Comparison of ENCODE assay signal across 8 mouse cellular contexts in the genomic region with DNA sequence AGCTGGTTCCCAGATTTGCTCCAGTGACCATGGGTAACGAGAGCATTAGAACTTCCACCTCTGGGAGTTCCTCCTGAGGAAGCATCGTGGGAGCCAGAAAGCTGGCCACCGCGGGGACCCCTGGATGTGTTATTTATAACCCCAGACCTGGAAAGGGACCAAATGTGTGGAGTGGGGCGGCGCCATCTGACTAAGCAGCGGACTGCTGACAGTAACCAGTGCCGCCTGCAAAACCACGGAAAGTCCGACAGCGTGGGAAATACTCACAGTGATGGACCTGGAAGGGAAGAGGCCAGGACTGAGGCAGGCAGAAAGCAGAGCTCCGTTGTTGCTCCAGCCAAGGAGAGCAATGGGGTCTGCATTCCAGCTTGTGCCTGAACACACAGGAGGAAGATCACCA. TPM values are rescaled to one million over a fixed set of nuclear protein-coding genes. Genes with fewer than 3 reads are reported as not detected.
DNase-seq lines count a peak whose midpoint lies in the region; ATAC-seq and TF ChIP-seq lines count a peak whose summit lies in the region.

A gene (minus strand): TSS at position 389 of the 400 bp plus-strand sequence.

- no peak for TF ChIP-seq CTCF in liver, adult 2 months (IDR thresholded peaks at IDR 0.05; ENCODE audit: low read depth, low read length)
- no peak for TF ChIP-seq CTCF in stomach, postnatal 0 days (IDR thresholded peaks at IDR 0.05; ENCODE audit: low read depth)

- H3K36me3 ChIP-seq in liver, adult 2 months (ENCODE audit: control insufficient read depth, insufficient read depth, low read length) = no peaks in the 10 kb centered on the region
- H3K36me3 ChIP-seq in liver, embryonic 11.5 days (ENCODE audit: control insufficient read depth, insufficient read depth, low read length) = no peaks in the 10 kb centered on the region
- H3K36me3 ChIP-seq in embryonic facial prominence, embryonic 11.5 days (replicated peaks; ENCODE audit: control insufficient read depth, insufficient read depth, low read depth, low read length) = no peaks in the 10 kb centered on the region
- no peaks in the 10 kb centered on the region for H3K36me3 ChIP-seq in heart, embryonic 11.5 days (ENCODE audit: control insufficient read depth, insufficient read depth, low read length)
- H3K36me3 ChIP-seq in lung, embryonic 16.5 days (ENCODE audit: control insufficient read depth, insufficient read depth, low read length) = no peaks in the 10 kb centered on the region
- H3K36me3 ChIP-seq in stomach, postnatal 0 days (ENCODE audit: control insufficient read depth, insufficient read depth, low read length) = no peaks in the 10 kb centered on the region

- no peak within 1 kb of the TSS for H3K9ac ChIP-seq in liver, adult 2 months (ENCODE audit: low read depth, low read length)
- H3K9ac ChIP-seq in liver, embryonic 11.5 days (ENCODE audit: low read depth, low read length) = no peak within 1 kb of the TSS
- no peak within 1 kb of the TSS for H3K9ac ChIP-seq in embryonic facial prominence, embryonic 11.5 days (replicated peaks; ENCODE audit: low read length)
- peak within 1 kb of the TSS; percentile 55; the same call in 1 of the 2 replicates for H3K9ac ChIP-seq in heart, embryonic 11.5 days (ENCODE audit: low read depth, low read length)
- peak within 1 kb of the TSS; percentile 24 for H3K9ac ChIP-seq in lung, embryonic 16.5 days (ENCODE audit: low read length)
- peak within 1 kb of the TSS; percentile 23; the same call in 1 of the 2 replicates for H3K9ac ChIP-seq in stomach, postnatal 0 days (ENCODE audit: low read length)

- WGBS in liver, adult 2 months = 67% methylated on average over 12 of the region's 12 CpGs
- WGBS in liver, embryonic 11.5 days = 30% methylated on average over 12 of the region's 12 CpGs
- 58% methylated on average over 12 of the region's 12 CpGs for WGBS in embryonic facial prominence, embryonic 11.5 days
- WGBS in heart, embryonic 11.5 days (ENCODE audit: insufficient replicate concordance) = 17% methylated on average over 12 of the region's 12 CpGs
- WGBS in lung, embryonic 16.5 days = 24% methylated on average over 12 of the region's 12 CpGs
- 30% methylated on average over 12 of the region's 12 CpGs for WGBS in stomach, postnatal 0 days

- DNase-seq in liver, adult 2 months (ENCODE audit: extremely low read depth, low read depth, low spot score) = no peak
- DNase-seq in liver, embryonic 11.5 days (ENCODE audit: low spot score) = no peak
- peak; percentile 26 for DNase-seq in embryonic facial prominence, embryonic 11.5 days (ENCODE audit: low spot score)
- DNase-seq in kidney, adult 8-10 months = peak; percentile 62
- DNase-seq in stomach, postnatal 0 days (ENCODE audit: low spot score) = peak; percentile 41
- no peak for DNase-seq in urinary bladder, postnatal 25 days (ENCODE audit: low spot score)

- no peaks in the 10 kb centered on the region for H3K9me3 ChIP-seq in liver, embryonic 11.5 days (ENCODE audit: control insufficient read depth, low read length)
- no peaks in the 10 kb centered on the region for H3K9me3 ChIP-seq in embryonic facial prominence, embryonic 11.5 days (replicated peaks; ENCODE audit: control insufficient read depth, low read length)
- no peaks in the 10 kb centered on the region for H3K9me3 ChIP-seq in heart, embryonic 11.5 days (replicated peaks; ENCODE audit: control insufficient read depth, low read length)
- H3K9me3 ChIP-seq in lung, embryonic 16.5 days (ENCODE audit: control insufficient read depth, low read length) = no peaks in the 10 kb centered on the region
- no peaks in the 10 kb centered on the region for H3K9me3 ChIP-seq in stomach, postnatal 0 days (ENCODE audit: control insufficient read depth, low read length)

- no peaks in the 10 kb centered on the region for H3K79me2 ChIP-seq in liver, adult 2 months (ENCODE audit: control insufficient read depth, insufficient read depth, low read length)

- H3K4me3 ChIP-seq in liver, adult 2 months (ENCODE audit: insufficient read depth, low read depth, low read length) = no peak within 1 kb of the TSS
- no peak within 1 kb of the TSS for H3K4me3 ChIP-seq in liver, embryonic 11.5 days (ENCODE audit: low read depth, low read length)
- H3K4me3 ChIP-seq in embryonic facial prominence, embryonic 11.5 days (ENCODE audit: low read depth, low read length) = no peak within 1 kb of the TSS
- no peak within 1 kb of the TSS for H3K4me3 ChIP-seq in heart, embryonic 11.5 days (ENCODE audit: low read depth, low read length)
- H3K4me3 ChIP-seq in lung, embryonic 16.5 days (ENCODE audit: low read length) = 0 out of 2 replicates have a peak within 1 kb of the TSS, but pooled peaks have one; percentile 6
- H3K4me3 ChIP-seq in stomach, postnatal 0 days (ENCODE audit: low read depth, low read length) = no peak within 1 kb of the TSS

- no peak within 1 kb of the TSS for H3K4me2 ChIP-seq in liver, embryonic 11.5 days
- H3K4me2 ChIP-seq in embryonic facial prominence, embryonic 11.5 days (ENCODE audit: low read depth, low read length) = no peak within 1 kb of the TSS
- H3K4me2 ChIP-seq in heart, embryonic 11.5 days = peak within 1 kb of the TSS; percentile 41
- peak within 1 kb of the TSS; percentile 24; the same call in 1 of the 2 replicates for H3K4me2 ChIP-seq in lung, embryonic 16.5 days (ENCODE audit: low read depth, low read length)
- H3K4me2 ChIP-seq in stomach, postnatal 0 days (replicated peaks; ENCODE audit: low read depth) = 0 out of 2 replicates have a peak within 1 kb of the TSS, but pooled peaks have one; percentile 17

- H3K4me1 ChIP-seq in liver, adult 2 months (ENCODE audit: control insufficient read depth, insufficient read depth, low read length) = no peaks in the 10 kb centered on the region; the same call in 1 of the 2 replicates
- peaks cover 9% of the 10 kb centered on the region for H3K4me1 ChIP-seq in liver, embryonic 11.5 days (replicated peaks; ENCODE audit: control insufficient read depth, insufficient read depth, low read length)
- H3K4me1 ChIP-seq in embryonic facial prominence, embryonic 11.5 days (ENCODE audit: control insufficient read depth, insufficient read depth, low read length) = no peaks in the 10 kb centered on the region
- peaks cover 15% of the 10 kb centered on the region for H3K4me1 ChIP-seq in heart, embryonic 11.5 days (ENCODE audit: control insufficient read depth, insufficient read depth, low read length)
- peaks cover 27% of the 10 kb centered on the region for H3K4me1 ChIP-seq in lung, embryonic 16.5 days (replicated peaks; ENCODE audit: control insufficient read depth, insufficient read depth, low read length)
- peaks cover 3% of the 10 kb centered on the region; the same call in 1 of the 2 replicates for H3K4me1 ChIP-seq in stomach, postnatal 0 days (replicated peaks; ENCODE audit: control insufficient read depth, insufficient read depth)

- no peak for TF ChIP-seq POLR2A in liver, adult 2 months (IDR thresholded peaks at IDR 0.05; ENCODE audit: extremely low read depth, insufficient read depth, low read length)

- TF ChIP-seq EP300 in stomach, postnatal 0 days (optimal IDR thresholded peaks at IDR 0.05) = no peak

- H3K27me3 ChIP-seq in liver, adult 2 months (ENCODE audit: control insufficient read depth, insufficient read depth, low read length) = no peaks in the 10 kb centered on the region
- no peaks in the 10 kb centered on the region for H3K27me3 ChIP-seq in liver, embryonic 11.5 days (replicated peaks; ENCODE audit: control insufficient read depth, insufficient read depth, low read length)
- H3K27me3 ChIP-seq in embryonic facial prominence, embryonic 11.5 days (ENCODE audit: control insufficient read depth, insufficient read depth, low read length) = no peaks in the 10 kb centered on the region
- H3K27me3 ChIP-seq in heart, embryonic 11.5 days (ENCODE audit: control insufficient read depth, insufficient read depth, low read length) = no peaks in the 10 kb centered on the region
- H3K27me3 ChIP-seq in lung, embryonic 16.5 days (ENCODE audit: control insufficient read depth, insufficient read depth, low read depth, low read length) = no peaks in the 10 kb centered on the region
- H3K27me3 ChIP-seq in stomach, postnatal 0 days (ENCODE audit: control insufficient read depth, insufficient read depth, low read length) = no peaks in the 10 kb centered on the region

- peak within 1 kb of the TSS; percentile 28; the same call in 1 of the 2 replicates for H3K27ac ChIP-seq in liver, adult 2 months (replicated peaks; ENCODE audit: insufficient read depth, low read depth, low read length)
- H3K27ac ChIP-seq in liver, embryonic 11.5 days (ENCODE audit: low read depth, low read length) = no peak within 1 kb of the TSS
- H3K27ac ChIP-seq in embryonic facial prominence, embryonic 11.5 days (replicated peaks; ENCODE audit: low read depth, low read length) = no peak within 1 kb of the TSS
- H3K27ac ChIP-seq in heart, embryonic 11.5 days (ENCODE audit: low read depth, low read length) = peak within 1 kb of the TSS; percentile 41; the same call in 1 of the 2 replicates
- peak within 1 kb of the TSS; percentile 70 for H3K27ac ChIP-seq in lung, embryonic 16.5 days (ENCODE audit: low read length)
- peak within 1 kb of the TSS; percentile 65 for H3K27ac ChIP-seq in stomach, postnatal 0 days (replicated peaks)

- ATAC-seq in liver, embryonic 11.5 days (replicated peaks; ENCODE audit: low FRiP score) = no peak
- ATAC-seq in embryonic facial prominence, embryonic 11.5 days (replicated peaks; ENCODE audit: insufficient number of reproducible peaks, low FRiP score, low TSS enrichment, low read depth) = no peak
- peak; percentile 55 for ATAC-seq in heart, embryonic 11.5 days (replicated peaks; ENCODE audit: insufficient number of reproducible peaks, low FRiP score, low TSS enrichment)
- peak; percentile 60 for ATAC-seq in lung, embryonic 16.5 days (ENCODE audit: low read depth)
- ATAC-seq in stomach, postnatal 0 days (ENCODE audit: low FRiP score, low TSS enrichment) = peak; percentile 35; the same call in 1 of the 2 replicates

RNA-seq across cellular contexts. Expression of the gene that starts here (rescaled TPM):
- 6.2 and 13.8 TPM in 2 replicates for total RNA-seq in liver, adult 2 months (2014; rRNA removed)
- 9.1 and 9.7 TPM in 2 replicates for polyA plus RNA-seq in liver, adult 2 months (2012; rRNA removed)
- polyA plus RNA-seq in liver, embryonic 11.5 days (2014; fragmentation: Nextera tagmentation; extraction: Ambion mirVana) = 7.1 and 10.5 TPM in 2 replicates
- polyA plus RNA-seq in embryonic facial prominence, embryonic 11.5 days (2014; fragmentation: Nextera tagmentation; extraction: Ambion mirVana) = 17.2 and 17.7 TPM in 2 replicates
- polyA plus RNA-seq in heart, embryonic 11.5 days (2014; fragmentation: Nextera tagmentation; extraction: Ambion mirVana) = 20.9 and 23.5 TPM in 2 replicates
- 20.5 and 22.0 TPM in 2 replicates for polyA plus RNA-seq in lung, embryonic 16.5 days (2015; fragmentation: Nextera tagmentation; extraction: Ambion mirVana)
- polyA plus RNA-seq in stomach, postnatal 0 days (2015; fragmentation: Nextera tagmentation; extraction: Ambion mirVana) = 4.8 and 5.6 TPM in 2 replicates

Comparison
In these comparisons a context has a peak if more than half of its experiments do, and no peak if none do; other contexts are left out.
1. H3K27ac ChIP-seq: peak in liver, adult 2 months (single experiment), heart, embryonic 11.5 days (single experiment), lung, embryonic 16.5 days (single experiment) and stomach, postnatal 0 days (single experiment); none in liver, embryonic 11.5 days (single experiment) and embryonic facial prominence, embryonic 11.5 days (single experiment).
2. DNase-seq: peak in embryonic facial prominence, embryonic 11.5 days (single experiment), kidney, adult 8-10 months (2 of 2) and stomach, postnatal 0 days (single experiment); none in liver, adult 2 months (single experiment), liver, embryonic 11.5 days (single experiment) and urinary bladder, postnatal 25 days (single experiment).
3. H3K9ac ChIP-seq: peak in heart, embryonic 11.5 days (single experiment), lung, embryonic 16.5 days (single experiment) and stomach, postnatal 0 days (single experiment); none in liver, adult 2 months (single experiment), liver, embryonic 11.5 days (single experiment) and embryonic facial prominence, embryonic 11.5 days (single experiment).
4. ATAC-seq: peak in heart, embryonic 11.5 days (single experiment), lung, embryonic 16.5 days (single experiment) and stomach, postnatal 0 days (single experiment); none in liver, embryonic 11.5 days (single experiment) and embryonic facial prominence, embryonic 11.5 days (single experiment).
5. H3K4me2 ChIP-seq: peak in heart, embryonic 11.5 days (single experiment), lung, embryonic 16.5 days (single experiment) and stomach, postnatal 0 days (single experiment); none in liver, embryonic 11.5 days (single experiment) and embryonic facial prominence, embryonic 11.5 days (single experiment).